Mouse (Mus musculus) activated CD4-positive, CD25-positive, alpha-beta regulatory T cell, adult 4 months (primary cell): Measurements from ENCODE around the gene Pcsk4. TPM values are rescaled to one million over a fixed set of nuclear protein-coding genes. Genes with fewer than 3 reads are reported as not detected.

Source experiments
- ATAC-seq: one replicate; pipeline ENCODE4 v1.8.0; 2017
- polyA plus RNA-seq, 2 experiments: library from polyadenylated mRNA; unstranded; fragments of 100-300 nt; shearing (Covaris generic); gene quantifications; one replicate each; pipeline ENCODE4 v1.2.1; 2017

The Pcsk4 gene
- 10 to 100 TPM in 1 of 2 experiments, 1 to 10 TPM in 1; 6.7 to 11.9 TPM for polyA plus RNA-seq

DNA sequence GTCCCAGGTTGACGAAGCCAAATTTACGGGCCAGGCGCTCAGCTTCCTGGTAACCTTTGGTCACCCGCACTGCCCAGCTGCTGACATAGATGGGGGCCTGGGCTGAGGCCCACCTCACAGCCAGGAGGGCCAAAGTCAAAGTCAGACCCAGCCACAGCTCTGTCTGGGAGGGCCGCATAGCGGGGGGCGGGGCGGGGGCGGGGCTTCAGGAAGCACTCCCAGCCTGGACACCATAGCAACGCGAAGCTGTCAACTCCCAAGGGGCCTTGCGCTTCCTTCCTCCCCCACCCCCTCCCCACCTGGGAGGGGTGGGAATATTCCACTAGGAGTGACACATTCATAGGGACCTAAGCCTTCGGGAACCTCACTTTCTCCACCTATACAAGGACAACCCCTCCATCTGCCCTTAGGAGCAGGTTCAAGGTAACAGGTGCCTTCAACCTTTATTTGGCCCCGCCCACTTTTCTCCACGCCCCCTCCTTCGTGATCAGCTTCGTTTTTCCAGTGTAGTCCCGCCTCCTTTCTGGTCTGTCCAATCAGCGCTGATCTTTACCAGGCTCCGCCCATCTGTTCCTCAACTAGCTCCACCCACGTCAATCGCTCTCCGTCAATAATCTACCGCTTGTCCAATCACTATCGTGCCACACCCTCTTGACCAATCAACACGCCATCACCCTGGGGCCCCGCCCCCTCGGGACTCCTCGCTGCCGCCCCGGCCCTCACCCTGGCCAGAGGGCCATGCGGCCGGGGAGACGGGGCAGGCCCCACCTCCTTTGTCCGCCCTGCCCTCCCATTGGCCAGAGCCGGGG is at the start of gene Pcsk4, which contains the start of gene Reep6:
TSS of gene Pcsk4 (minus strand) at position 226 of the 809 bp plus-strand sequence.
TSS of gene Reep6 (plus strand) at position 681 of the 809 bp plus-strand sequence.
- ATAC-seq = peak; percentile 80

DNA sequence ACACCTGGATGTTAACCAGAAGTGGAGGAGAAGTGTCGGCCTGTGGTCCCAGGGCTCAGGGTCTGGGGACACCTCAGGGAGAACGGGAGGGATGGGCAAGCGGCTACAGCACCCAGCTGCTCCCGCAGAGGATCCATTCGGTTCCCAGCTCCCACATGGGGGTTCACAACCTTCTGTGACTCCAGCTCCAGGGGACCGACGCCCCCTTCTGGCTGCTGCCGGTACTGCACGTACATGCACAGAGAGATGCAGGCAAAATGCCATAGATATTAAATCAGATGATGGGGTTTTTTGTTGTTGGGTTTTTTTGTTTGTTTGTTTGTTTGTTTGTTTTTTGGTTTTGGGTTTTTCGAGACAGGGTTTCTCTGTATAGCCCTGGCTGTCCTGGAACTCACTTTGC is 48.4 kb upstream of the Pcsk4 start:
- ATAC-seq = no peak

GRCm38 (mm10) chr10:80376160-80376559 is 46.9 kb upstream of the Pcsk4 start:
- peak; percentile 82 for ATAC-seq

DNA sequence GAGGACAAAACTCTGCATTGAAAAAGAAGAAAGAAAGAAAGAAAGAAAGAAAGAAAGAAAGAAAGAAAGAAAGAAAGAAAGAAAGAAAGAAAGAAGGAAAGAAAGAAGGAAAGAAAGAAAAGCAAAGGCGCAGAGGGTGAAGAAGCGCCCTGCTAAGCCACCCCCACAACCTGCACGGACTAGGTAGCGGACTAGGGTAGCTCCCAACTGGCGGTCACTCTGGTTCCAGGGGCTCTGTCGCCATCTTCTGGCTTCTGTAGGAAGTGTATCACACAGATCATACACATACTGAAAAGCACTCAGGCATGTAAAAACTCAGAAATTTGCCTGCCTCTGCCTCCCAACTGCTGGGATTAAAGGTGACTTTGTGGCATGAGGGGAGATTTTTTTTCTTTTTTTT is 44.8 kb upstream of the Pcsk4 start:
- no peak for ATAC-seq

DNA sequence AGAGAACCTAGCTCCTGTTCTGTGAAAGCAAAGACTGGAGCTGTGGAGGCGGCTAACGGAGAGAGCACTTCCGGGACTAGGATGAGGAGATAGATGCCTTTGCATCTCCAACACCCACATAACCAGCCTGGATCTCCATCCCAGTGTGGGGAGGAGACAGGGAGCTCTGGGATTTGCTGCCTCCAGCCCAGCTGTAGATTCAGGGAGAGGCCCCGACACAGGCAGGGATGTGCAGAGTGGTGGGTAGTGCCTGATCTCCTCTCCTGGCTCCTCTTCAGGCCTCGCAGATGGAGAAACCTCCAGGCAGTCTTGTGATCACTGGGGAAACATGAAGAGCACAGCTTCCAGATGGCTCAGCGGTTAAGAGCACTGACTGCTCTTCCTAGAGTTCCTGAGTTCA is 43.4 kb upstream of the Pcsk4 start:
- ATAC-seq = no peak

GRCm38 (mm10) chr10:80371983-80372382 is 42.7 kb upstream of the Pcsk4 start:
- no peak for ATAC-seq

DNA sequence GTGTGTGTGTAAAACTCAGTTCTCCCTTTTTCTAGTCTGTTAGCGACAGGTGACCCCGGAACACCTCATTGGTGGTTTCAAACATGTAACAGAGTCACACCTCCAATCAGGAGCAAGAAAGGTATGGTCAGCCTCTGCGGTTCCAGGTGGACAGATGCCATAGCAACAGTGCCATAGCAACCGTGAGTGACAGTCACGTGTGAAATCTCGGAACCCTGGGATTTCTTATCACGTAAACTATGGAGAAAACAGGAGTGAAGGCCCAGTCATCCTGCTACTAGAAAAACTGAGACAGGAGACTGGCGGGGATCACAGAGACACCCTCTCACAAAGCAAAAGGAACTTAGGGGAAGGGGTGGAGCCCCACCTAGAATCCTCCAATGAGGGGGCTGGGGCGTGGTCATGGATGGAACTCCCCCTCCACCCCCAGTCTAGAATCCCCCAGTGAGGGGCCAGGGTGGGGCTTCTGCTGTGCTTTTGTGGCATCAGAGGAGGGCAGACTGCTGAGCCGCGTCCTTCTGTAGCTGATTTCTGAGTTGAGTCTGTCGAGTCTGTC is 42.2 kb upstream of the Pcsk4 start:
- ATAC-seq = peak; percentile 32

- ATAC-seq = no peak
These were observed 40.9 kb upstream of the Pcsk4 start for GRCm38 (mm10) chr10:80369995-80370747.

DNA sequence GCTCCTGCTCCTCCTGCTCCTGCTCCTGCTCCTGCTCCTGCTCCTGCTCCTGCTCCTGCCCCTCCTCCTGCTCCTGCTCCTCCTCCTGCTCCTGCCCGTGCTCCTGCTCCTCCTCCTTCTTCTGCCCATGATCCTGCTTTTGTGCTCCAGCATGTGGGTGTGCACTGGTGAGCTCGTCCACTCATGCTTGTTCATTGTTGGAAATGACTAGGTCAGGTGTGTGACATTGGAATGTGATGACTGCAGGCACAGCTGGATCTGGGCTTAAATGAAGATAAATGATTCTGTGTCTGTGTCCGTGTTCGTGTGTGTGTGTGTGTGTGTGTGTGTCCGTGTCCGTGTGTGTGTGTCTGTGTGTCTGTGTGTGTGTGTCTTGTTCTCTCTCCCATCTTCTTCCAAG is 39.1 kb upstream of the Pcsk4 start:
- ATAC-seq = no peak

- no peak for ATAC-seq
These were observed 38.7 kb upstream of the Pcsk4 start for GRCm38 (mm10) chr10:80367954-80368353.

GRCm38 (mm10) chr10:80365736-80366135 is 36.4 kb upstream of the Pcsk4 start:
- no peak for ATAC-seq

DNA sequence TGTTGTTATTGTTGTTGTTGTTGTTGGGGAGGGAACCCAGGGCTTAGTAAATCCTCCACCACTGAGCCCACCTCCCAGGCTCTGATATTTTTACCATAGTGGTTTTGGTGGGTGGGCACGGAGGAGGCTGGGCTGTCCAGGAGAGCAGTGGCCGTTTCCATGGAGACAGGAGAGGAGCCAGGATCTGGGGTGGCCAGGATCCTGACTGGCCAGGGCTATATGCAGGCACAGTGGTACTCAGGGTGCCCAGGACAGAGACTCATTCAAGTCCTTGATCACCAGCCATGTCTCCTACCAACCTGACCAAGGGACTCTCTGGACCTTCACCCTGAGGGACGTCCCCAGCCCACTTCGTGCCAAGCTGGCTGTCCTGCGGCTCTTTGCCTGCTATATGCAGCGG is 34.4 kb upstream of the Pcsk4 start:
- no peak for ATAC-seq

DNA sequence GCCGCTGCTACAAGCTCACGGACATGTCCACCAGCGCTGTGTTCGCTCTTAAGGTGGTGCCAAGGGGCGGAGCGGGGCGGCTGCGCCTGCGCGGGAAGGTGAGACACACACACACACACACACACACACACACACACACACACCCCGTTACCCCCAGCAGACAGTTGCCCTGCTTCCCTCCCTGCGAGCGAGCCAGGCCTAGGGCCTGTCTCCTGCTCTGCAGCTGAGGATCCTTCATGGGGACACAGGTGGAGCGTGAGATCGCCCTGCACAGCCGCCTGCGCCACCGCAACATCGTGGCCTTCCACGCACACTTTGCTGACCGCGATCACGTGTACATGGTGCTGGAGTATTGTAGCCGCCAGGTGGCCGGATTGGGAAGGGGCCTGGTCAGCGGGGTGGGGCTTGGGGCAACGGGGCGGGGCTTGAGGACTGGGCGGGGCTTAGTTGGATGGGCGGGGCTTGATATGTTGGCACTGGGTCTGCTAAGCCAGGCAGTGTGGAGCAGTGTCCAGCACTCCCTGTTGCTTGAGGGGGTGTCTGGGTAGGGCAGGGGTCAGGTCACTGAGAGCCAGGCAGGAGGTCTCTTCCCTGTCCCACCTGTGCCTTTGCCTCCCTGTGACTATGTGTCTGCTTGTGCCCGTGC is 28.8 kb upstream of the Pcsk4 start:
- no peak for ATAC-seq

DNA sequence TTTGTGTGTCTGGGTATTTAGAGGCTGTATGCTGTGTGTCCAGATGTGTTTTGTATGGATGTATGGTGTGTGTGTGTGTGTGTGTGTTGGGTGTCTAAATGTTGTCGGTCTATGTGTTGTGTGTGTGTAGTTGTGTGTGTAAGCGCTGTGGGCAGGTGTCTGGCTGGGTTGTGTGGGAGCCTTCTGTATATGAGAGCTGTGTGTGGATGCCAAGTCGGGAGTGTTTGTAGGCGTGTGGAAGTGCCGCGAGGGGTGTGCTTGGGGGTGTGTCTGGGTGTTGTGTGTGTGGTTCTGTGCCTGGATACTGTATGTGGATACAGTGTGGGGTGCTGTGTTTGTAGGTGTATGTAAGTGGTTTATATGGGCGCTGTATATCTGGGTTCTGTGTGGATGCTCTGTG is 28.0 kb upstream of the Pcsk4 start:
- ATAC-seq = no peak

DNA sequence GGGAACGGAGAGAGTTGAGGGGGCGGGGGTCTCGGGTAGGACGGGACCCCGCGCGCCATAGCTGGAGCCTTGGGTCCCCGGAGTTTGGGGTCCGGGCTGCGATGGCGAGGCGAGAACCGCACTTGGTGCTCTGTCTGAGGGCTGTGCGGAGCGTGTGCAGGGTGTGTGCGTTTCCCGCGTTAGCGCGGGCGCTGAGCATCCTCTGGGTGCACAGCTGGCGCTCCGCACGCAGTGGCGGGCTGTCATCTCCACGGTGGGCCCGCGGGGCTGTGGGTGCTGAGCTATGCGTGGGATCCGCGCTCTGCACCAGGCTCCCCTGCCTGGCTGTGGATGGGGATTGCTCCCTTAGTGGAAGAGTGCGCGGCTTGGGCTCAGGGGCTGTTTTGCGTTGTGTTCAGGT is 27.4 kb upstream of the Pcsk4 start:
- ATAC-seq = no peak

GRCm38 (mm10) chr10:80356001-80356682 is 26.8 kb upstream of the Pcsk4 start, which contains the start of gene Plk5:
Gene Plk5 (plus strand): TSS chr10:80356459.
- no peak for ATAC-seq

DNA sequence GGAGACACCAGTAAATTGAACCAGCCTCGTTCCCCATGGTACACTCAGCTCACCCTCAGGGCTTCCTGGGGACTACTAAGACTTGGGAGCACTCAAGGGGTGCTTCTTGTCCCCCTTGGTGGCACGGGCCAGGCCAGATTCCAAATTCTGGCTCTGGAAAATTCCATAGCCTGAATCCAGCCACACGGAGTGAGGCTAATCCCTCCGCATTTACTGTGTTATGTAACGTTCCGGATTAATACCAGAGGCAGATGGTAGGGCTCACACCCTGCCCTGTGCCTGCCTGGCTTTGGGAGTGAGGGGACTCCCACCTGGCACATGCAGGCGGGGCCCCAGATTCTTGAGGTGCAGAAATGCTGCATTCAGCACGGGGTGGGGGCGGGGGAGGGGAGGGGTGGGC is 26.1 kb upstream of the Pcsk4 start:
- no peak for ATAC-seq

GRCm38 (mm10) chr10:80352727-80353126 is 23.4 kb upstream of the Pcsk4 start:
- no peak for ATAC-seq

- ATAC-seq = no peak
These were observed 22.6 kb upstream of the Pcsk4 start for GRCm38 (mm10) chr10:80351896-80352295.

DNA sequence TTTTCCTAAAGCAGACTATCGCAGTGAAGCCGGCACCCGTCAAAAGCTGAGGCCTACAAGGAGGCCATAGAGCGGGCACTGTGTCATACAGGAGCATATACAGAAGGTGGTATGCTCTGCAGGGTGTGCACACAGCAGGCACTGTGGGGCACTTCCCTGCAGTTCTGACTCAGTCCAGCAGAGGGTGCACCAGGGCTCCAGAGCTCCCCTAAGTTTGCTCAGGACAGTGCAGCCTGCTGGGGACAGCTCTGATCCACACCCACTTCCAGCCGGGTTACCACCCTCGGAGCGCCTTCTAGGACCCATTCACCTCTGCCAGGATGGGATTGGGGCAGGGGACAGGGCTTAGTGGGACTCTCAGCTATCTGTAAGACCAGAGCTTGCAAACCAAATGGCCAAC is 21.0 kb upstream of the Pcsk4 start:
- ATAC-seq = peak; percentile 69

GRCm38 (mm10) chr10:80348981-80349380 is 19.7 kb upstream of the Pcsk4 start:
- no peak for ATAC-seq

DNA sequence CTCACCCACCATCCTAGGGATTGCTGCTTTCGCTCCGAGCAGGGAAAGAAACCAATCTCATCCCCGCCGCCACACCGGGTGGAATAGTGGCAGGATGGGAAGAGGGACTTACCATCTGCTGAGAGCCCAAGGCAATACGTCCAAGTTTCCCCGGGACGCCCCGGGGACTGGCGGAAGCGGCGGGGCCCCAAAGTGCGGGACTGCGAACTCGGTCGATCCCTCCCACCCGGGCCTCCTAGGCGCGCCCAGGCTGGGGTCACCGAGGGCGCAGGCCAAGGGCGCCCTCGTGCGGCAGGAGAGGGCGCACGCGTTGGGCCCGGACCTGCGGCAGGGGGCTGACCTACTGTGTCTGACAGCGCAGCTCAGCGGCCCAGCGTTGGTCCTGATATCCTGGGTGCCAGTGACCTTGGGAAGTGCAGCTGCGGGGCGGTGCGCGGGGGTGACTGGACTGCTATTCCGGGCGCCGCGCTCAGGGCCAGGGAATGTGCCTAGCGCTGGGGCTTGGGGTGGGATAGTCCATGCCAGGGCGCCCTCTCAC is 19.0 kb upstream of the Pcsk4 start, which contains the start of gene Adamtsl5:
TSS of gene Adamtsl5 (minus strand) at position 169 of the 538 bp plus-strand sequence.
- peak; percentile 60 for ATAC-seq
